Mouse (Mus musculus) embryonic facial prominence, embryonic 11.5 days (tissue): Measurements from ENCODE around the gene Slc2a9. TPM values are rescaled to one million over a fixed set of nuclear protein-coding genes. Genes with fewer than 3 reads are reported as not detected.

ENCODE experiments used
- ATAC-seq: fragments of 200-750 bp; cut with Nextera tagmentation; replicated peaks from 2 replicates; pipeline ENCODE4 v1.8.0; 2017; ENCODE audit warnings: low read depth; ENCODE audit not compliant: insufficient number of reproducible peaks, low FRiP score, low TSS enrichment
- DNase-seq: peaks from one replicate; pipeline ENCODE4 v3.0.0-alpha.2; 2015; ENCODE audit warnings: low spot score
- H3K27ac ChIP-seq: fragments of 300-500 bp; sonication (generic); replicated peaks from 2 replicates; pipeline ENCODE4 v1.5.1; 2014; ENCODE audit warnings: mild to moderate bottlenecking, low read depth, low read length, control low read depth
- H3K27me3 ChIP-seq: fragments of 300-500 bp; sonication (generic); 2 replicates; pipeline ENCODE4 v1.6.1; 2014; ENCODE audit warnings: mild to moderate bottlenecking, low read length, moderate library complexity, mixed read lengths; ENCODE audit not compliant: control insufficient read depth, insufficient read depth
- H3K36me3 ChIP-seq: fragments of 300-500 bp; sonication (generic); replicated peaks from 2 replicates; pipeline ENCODE4 v1.6.1; 2014; ENCODE audit warnings: low read depth, mild to moderate bottlenecking, low read length, moderate library complexity, mixed read lengths; ENCODE audit not compliant: control insufficient read depth, insufficient read depth
- H3K4me1 ChIP-seq: fragments of 300-500 bp; sonication (generic); 2 replicates; pipeline ENCODE4 v1.6.1; 2014; ENCODE audit warnings: low read length, mixed read lengths; ENCODE audit not compliant: control insufficient read depth, insufficient read depth
- H3K4me2 ChIP-seq: fragments of 300-500 bp; sonication (generic); 2 replicates; pipeline ENCODE4 v1.6.1; 2014; ENCODE audit warnings: low read depth, mild to moderate bottlenecking, control low read depth, low read length, moderate library complexity
- H3K4me3 ChIP-seq: fragments of 300-500 bp; sonication (generic); 2 replicates; pipeline ENCODE4 v1.5.1; 2014; ENCODE audit warnings: low read depth, low read length, control low read depth
- H3K9ac ChIP-seq: fragments of 300-500 bp; sonication (generic); replicated peaks from 2 replicates; pipeline ENCODE4 v1.6.1; 2014; ENCODE audit warnings: mild to moderate bottlenecking, control low read depth, low read length
- H3K9me3 ChIP-seq: fragments of 300-500 bp; sonication (generic); replicated peaks from 2 replicates; pipeline ENCODE4 v1.6.1; 2016; ENCODE audit warnings: mild to moderate bottlenecking, low read length, inconsistent platforms, mixed read lengths; ENCODE audit not compliant: control insufficient read depth
- WGBS: fragments of 180-500 bp; shearing (Covaris S2); extraction: QIAGEN DNeasy Blood & Tissue Kit; methylation state at CpG from one replicate; pipeline ENCODE4 v1.1.7; 2014; 5-methylcytosine and 5-hydroxymethylcytosine counted together
- polyA plus RNA-seq: library from polyadenylated mRNA; unstranded; fragments of >200 nt; fragmentation: Nextera tagmentation; extraction: Ambion mirVana; gene quantifications from 2 replicates; pipeline ENCODE4 v1.2.1, GENCODE M21; 2014

Slc2a9 gene
- polyA plus RNA-seq: 0.33 and 0.46 TPM in 2 replicates

DNA sequence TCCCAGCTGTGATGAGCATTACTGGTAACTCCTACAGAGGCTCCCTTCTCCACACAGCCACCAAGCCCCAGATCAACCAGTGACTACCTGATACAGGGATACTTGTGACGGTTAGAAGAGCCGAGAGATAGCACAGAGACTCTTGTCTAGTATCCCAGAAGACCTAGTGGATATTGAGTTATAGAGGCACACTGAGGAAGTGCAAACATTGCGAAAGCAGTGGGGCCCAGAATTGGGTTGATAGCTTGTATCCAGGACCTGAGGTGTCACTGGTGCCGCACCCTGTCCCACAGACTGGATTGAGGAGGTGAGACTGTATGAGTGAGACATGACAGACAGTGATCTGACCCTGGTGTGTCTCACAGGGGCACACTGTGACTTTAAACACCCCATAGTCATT, at the start of gene Slc2a9:
TSS of gene Slc2a9 (minus strand) at position 152 of the 400 bp plus-strand sequence.
- no peak within 1 kb of the TSS for H3K4me2 ChIP-seq
- 98% methylated on average over 4 of the region's 4 CpGs for WGBS
- no peak within 1 kb of the TSS for H3K4me3 ChIP-seq
- H3K36me3 ChIP-seq: no peaks in the 10 kb centered on the region
- ATAC-seq (no peak), DNase-seq (no peak)
- H3K9ac ChIP-seq: no peak within 1 kb of the TSS
- H3K9me3 ChIP-seq: no peaks in the 10 kb centered on the region
- no peaks in the 10 kb centered on the region for H3K27me3 ChIP-seq
- no peak within 1 kb of the TSS for H3K27ac ChIP-seq
- H3K4me1 ChIP-seq: no peaks in the 10 kb centered on the region

DNA sequence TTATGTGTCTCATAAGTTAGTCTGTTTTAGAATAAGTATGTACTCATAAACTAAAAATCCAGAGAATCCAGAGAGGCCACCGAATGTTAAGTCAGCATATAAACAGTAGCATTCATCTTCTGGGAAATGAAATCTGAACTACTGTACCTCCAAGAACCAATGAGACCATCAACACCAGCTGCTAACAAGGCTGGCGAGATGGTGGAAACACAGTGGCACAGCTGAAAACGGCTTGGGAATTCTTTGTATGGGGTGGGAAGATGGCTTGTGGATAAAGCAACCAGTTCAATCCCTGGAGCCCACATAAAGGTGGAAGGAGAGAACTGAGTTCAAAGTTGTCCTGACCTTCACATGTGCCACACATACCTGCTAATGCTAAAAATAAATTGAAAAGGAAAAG, 49.7 kb upstream of the Slc2a9 start:
- peaks cover 3% of the 10 kb centered on the region for H3K36me3 ChIP-seq
- H3K27ac ChIP-seq: no peak overlapping the region
- ATAC-seq (no peak), DNase-seq (no peak)
- no peaks in the 10 kb centered on the region for H3K9me3 ChIP-seq
- H3K4me1 ChIP-seq: no peaks in the 10 kb centered on the region
- no peaks in the 10 kb centered on the region for H3K27me3 ChIP-seq
- H3K4me3 ChIP-seq: no peak overlapping the region
- no peak overlapping the region for H3K9ac ChIP-seq
- WGBS: 86% methylated on average over 3 of the region's 3 CpGs
- no peak overlapping the region for H3K4me2 ChIP-seq

DNA sequence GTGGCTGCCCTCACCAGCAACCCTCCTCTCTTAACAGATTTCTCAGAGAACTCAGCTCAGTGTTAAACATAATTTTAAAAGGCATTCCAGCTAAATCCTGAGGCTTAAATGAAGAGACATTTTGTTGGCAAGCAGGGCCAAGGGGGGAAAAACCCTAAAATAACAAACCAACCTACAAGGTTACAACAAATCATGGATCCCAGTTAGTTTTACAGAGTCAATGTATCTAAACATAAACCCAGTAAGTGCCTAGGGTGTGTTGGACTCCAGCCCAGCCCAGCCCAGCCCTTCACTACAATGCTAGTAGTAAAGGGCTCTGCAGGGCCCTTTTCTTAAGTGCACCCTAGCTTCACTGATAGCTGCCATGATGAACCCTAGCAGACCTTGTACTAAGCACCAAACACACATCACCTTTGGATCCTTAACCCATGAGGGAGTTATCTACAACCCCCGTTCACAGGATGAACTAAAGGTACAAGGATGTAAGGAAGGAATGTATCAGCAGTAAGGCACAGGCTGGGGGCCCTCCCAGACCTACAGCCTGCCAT, 47.4 kb upstream of the Slc2a9 start:
- no peak overlapping the region for H3K27ac ChIP-seq
- peaks cover 10% of the 10 kb centered on the region for H3K36me3 ChIP-seq
- no peak overlapping the region for H3K4me3 ChIP-seq
- H3K9ac ChIP-seq: no peak overlapping the region
- no peaks in the 10 kb centered on the region for H3K4me1 ChIP-seq
- no peaks in the 10 kb centered on the region for H3K27me3 ChIP-seq
- ATAC-seq (no peak), DNase-seq (no peak)
- 93% methylated on average over 1 of the region's 1 CpGs for WGBS
- no peaks in the 10 kb centered on the region for H3K9me3 ChIP-seq
- no peak overlapping the region for H3K4me2 ChIP-seq

DNA sequence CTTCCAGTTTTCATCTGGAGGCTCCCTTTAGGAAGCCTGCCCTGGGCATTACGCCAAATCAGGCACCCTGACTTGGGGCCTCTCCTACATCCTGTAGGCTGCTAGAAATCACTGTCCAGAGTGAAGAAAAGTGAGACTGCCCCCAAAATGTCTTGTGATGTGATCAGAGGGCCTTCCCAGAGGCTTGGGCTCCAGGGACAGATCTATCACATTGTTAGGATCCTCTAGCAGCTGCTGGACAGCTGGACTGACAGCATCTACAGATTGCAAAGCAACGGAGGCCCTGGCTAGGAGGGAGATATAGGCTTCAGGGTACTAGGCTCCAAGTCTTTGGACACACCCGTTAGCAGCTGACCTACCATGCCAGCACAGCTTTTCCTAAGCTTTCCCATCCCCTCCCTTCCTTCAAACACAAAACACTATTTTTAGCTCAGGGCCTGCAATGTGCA, 46.5 kb upstream of the Slc2a9 start:
- H3K4me3 ChIP-seq: no peak overlapping the region
- H3K9me3 ChIP-seq: no peaks in the 10 kb centered on the region
- ATAC-seq: no peak
- no peak overlapping the region for H3K4me2 ChIP-seq
- WGBS: 76% methylated on average over 3 of the region's 3 CpGs
- H3K27me3 ChIP-seq: no peaks in the 10 kb centered on the region
- no peak for DNase-seq
- H3K36me3 ChIP-seq: peaks cover 10% of the 10 kb centered on the region
- no peaks in the 10 kb centered on the region for H3K4me1 ChIP-seq
- H3K27ac ChIP-seq: no peak overlapping the region
- H3K9ac ChIP-seq: no peak overlapping the region

DNA sequence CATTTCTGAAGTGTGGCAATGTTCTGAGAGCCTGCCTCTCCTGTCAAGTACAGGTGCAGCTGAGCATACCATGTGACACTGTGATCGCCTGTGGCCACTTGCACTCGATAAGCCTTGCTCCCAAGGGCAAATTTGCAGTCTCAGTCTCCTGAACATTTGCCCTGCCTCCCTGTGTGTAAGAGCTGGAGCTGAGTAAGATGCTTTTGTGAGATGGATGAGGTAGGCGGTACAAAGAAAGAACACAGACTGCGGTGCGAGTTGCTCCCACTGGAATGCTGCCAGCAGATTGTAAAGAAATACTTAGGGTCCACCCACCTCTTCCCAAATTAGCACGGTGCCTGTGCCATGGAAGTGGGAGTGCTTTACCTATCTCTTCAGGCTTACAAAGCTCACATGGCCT, 44.4 kb upstream of the Slc2a9 start:
- Histone ChIP-seq H3K9me3 (no peaks in the 10 kb centered on the region), H3K36me3 (peaks cover 10% of the 10 kb centered on the region), H3K27ac (no peak overlapping the region), H3K4me1 (no peaks in the 10 kb centered on the region), H3K4me2 (no peak overlapping the region), H3K4me3 (no peak overlapping the region), H3K27me3 (no peaks in the 10 kb centered on the region), H3K9ac (no peak overlapping the region)
- no peak for DNase-seq
- no peak for ATAC-seq
- WGBS: 90% methylated on average over 6 of the region's 6 CpGs

DNA sequence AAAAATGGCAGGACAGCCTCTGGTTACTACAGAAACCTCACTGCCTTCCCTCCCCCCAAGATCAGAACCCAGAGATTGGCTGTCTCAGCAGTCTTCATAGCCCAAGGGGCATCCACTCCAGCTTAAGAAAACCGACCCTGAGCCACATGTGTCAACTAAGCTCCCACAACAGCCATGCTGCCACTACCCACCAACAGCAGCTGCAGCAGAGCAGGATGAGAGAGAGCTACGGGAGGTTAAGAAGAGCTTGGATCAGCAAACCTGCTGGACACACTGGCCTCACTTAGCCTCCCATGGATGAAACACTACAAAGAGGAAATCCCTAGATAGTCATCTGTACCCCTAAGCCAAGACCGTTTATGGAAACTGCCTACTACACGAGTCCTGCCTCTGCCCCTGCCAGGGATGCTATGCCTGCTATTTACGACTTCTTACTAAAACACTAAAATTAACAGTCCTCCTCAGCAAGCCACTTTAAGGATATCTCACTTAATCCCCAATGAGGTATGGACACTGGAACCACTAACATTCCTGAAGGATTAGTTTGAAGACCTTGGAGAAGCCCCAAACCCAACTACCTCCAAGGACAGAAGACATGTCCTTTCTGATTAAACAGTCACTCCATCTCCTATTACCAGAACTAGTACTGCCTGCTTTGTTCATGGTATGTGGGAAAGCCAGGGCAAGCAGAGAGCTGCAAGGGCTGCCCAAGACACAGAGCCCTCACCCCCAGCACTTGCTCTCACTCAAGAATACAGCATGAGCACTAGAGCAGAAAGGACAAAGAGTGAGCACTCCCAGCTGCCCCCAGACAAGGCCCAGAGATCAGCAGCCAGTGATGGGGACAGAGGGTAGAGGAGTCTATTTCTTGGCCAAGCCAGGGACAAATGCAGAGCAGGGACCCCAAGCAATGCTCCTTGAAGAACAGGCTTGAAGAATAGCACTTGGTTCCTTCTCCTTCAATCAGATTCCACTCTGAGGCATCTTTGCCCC, 41.8 kb upstream of the Slc2a9 start:
- no peak overlapping the region for H3K27ac ChIP-seq
- no peak for DNase-seq
- WGBS: 71% methylated on average over 5 of the region's 5 CpGs

DNA sequence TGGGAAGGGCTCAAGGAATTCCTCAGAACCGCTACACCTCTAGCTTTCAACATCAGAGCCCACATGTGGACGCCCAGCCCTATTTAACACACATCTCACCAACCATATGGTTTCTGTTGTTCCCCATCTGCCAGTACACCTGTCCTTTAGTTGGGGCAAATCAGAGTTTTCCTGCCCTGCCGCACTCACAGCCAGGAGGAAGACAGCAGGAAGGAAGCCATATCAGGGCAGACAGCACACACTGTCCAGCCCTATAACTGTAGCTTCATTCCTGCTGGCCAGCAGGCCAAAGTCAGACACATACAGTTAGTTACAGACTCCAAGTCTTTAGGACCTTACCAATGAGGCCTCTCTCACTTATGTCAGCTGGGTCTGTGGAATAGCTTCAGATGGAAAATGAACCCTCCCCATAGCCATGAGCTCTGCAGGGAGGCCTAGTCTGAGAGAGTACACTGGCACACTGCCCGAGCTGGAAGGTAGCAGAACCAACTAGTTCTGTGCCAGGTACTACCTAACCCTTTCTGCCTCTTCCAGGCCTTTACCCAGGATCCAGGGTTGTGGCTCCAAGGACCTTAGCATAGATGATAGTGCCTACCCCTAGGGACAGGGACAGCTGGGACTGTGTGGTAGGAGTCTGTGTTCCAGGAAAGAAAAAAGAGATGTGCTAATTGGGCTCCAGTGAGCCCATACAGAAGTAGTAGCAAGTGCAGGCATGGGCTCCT, 40.7 kb upstream of the Slc2a9 start:
- Histone ChIP-seq H3K9me3 (no peaks in the 10 kb centered on the region), H3K4me3 (no peak overlapping the region), H3K27me3 (no peaks in the 10 kb centered on the region), H3K4me1 (no peaks in the 10 kb centered on the region), H3K36me3 (peaks cover 15% of the 10 kb centered on the region), H3K4me2 (no peak overlapping the region), H3K9ac (no peak overlapping the region), H3K27ac (no peak overlapping the region)
- WGBS: 89% methylated on average over 4 of the region's 4 CpGs
- DNase-seq (no peak), ATAC-seq (no peak)

More for the DNA sequence above, 41.8 kb upstream of the Slc2a9 start:
- Histone ChIP-seq H3K9ac (no peak overlapping the region), H3K4me2 (no peak overlapping the region), H3K4me1 (no peaks in the 10 kb centered on the region), H3K27me3 (no peaks in the 10 kb centered on the region), H3K9me3 (no peaks in the 10 kb centered on the region), H3K36me3 (peaks cover 15% of the 10 kb centered on the region), H3K4me3 (no peak overlapping the region)
- no peak for ATAC-seq
